Mouse (Mus musculus): ENCODE data around the gene Glt8d1. TPM values are rescaled to one million over a fixed set of nuclear protein-coding genes. Genes with fewer than 3 reads are reported as not detected.
A peak's percentile ranks its signal among the peaks of the same experiment; 100 is the strongest.

Glt8d1 gene
- polyA plus RNA-seq, 1 experiment from 2014 or later = 68.8 TPM

GRCm38 (mm10) chr14:31004527-31004926 is 3.3 kb downstream of the Glt8d1 start:
- Histone ChIP-seq H3K4me1 (ENCODE audit: insufficient read depth, low read length) (peaks cover 16% of the 10 kb centered on the region; the same call in 1 of the 2 replicates), H3K9ac (replicated peaks; ENCODE audit: low read length) (no peak overlapping the region), H3K4me3 (ENCODE audit: low read length) (no peak overlapping the region), H3K27me3 (ENCODE audit: insufficient read depth, low read length) (no peaks in the 10 kb centered on the region), H3K9me3 (ENCODE audit: low read length) (no peaks in the 10 kb centered on the region), H3K4me2 (replicated peaks; ENCODE audit: low read depth, low read length) (no peak overlapping the region), H3K36me3 (ENCODE audit: insufficient read depth, low read length) (peaks cover 15% of the 10 kb centered on the region), H3K27ac (ENCODE audit: low read length) (no peak overlapping the region)
- 84% methylated on average over 2 of the region's 2 CpGs for WGBS
- no peak for ATAC-seq (ENCODE audit: low FRiP score, low TSS enrichment)

DNA sequence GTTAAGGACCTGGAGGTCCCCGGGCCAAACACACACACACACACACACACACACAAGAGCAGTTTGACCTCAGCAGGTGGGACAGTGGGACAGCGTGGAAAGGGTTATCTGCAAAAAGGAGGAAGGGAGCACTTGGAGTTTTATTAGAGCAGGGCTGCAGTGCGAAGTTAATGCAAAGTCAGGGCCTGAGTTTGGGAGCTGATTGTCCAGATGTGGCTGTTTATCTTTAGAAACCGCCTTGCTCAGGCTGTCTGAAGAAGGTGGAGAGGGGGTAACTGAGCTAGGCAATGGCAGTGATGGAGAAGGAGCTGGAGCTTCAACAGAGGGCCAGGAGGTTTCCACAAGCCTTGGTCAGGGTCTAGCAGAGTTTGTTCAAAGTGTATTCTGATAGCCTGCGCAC is 5.6 kb downstream of the Glt8d1 start:
- Histone ChIP-seq H3K9ac (replicated peaks; ENCODE audit: low read length) (no peak overlapping the region), H3K4me3 (ENCODE audit: low read length) (no peak overlapping the region), H3K36me3 (ENCODE audit: insufficient read depth, low read length) (peaks cover 36% of the 10 kb centered on the region), H3K4me2 (replicated peaks; ENCODE audit: low read depth, low read length) (no peak overlapping the region), H3K27ac (ENCODE audit: low read length) (no peak overlapping the region), H3K4me1 (ENCODE audit: insufficient read depth, low read length) (peaks cover 9% of the 10 kb centered on the region; the same call in 1 of the 2 replicates), H3K9me3 (ENCODE audit: low read length) (no peaks in the 10 kb centered on the region), H3K27me3 (ENCODE audit: insufficient read depth, low read length) (no peaks in the 10 kb centered on the region)
- 88% methylated on average over 5 of the region's 5 CpGs for WGBS
- ATAC-seq (ENCODE audit: low FRiP score, low TSS enrichment) = no peak

GRCm38 (mm10) chr14:31011588-31011987 is 10.4 kb downstream of the Glt8d1 start:
- Histone ChIP-seq H3K9ac (replicated peaks; ENCODE audit: low read length) (no peak overlapping the region), H3K4me1 (ENCODE audit: insufficient read depth, low read length) (no peaks in the 10 kb centered on the region), H3K27ac (ENCODE audit: low read length) (no peak overlapping the region), H3K27me3 (ENCODE audit: insufficient read depth, low read length) (no peaks in the 10 kb centered on the region), H3K4me2 (replicated peaks; ENCODE audit: low read depth, low read length) (no peak overlapping the region), H3K9me3 (ENCODE audit: low read length) (no peaks in the 10 kb centered on the region), H3K4me3 (ENCODE audit: low read length) (no peak overlapping the region), H3K36me3 (ENCODE audit: insufficient read depth, low read length) (peaks cover 80% of the 10 kb centered on the region)
- 93% methylated on average over 3 of the region's 3 CpGs for WGBS
- ATAC-seq (ENCODE audit: low FRiP score, low TSS enrichment) = no peak

DNA sequence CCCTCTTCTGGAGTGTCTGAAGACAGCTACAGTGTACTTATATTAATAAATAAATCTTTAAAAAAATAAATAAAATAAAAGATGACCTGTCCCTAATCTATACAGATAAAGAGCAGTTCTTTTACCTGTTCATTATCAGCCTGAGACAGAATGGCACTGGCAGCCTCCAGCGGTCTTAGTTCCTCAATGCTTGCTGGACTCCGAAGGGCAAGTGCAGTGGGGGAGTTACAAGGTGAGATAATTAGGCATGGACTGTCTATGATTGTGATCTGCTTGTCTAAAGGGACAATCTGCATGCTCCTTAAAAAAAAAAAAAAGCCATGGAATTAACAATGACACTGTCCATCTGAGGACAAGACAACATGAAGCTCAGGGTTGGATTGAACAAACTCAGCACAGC is 12.7 kb downstream of the Glt8d1 start:
- Histone ChIP-seq H3K4me2 (replicated peaks; ENCODE audit: low read depth, low read length) (no peak overlapping the region), H3K9me3 (ENCODE audit: low read length) (no peaks in the 10 kb centered on the region), H3K9ac (replicated peaks; ENCODE audit: low read length) (no peak overlapping the region), H3K4me1 (ENCODE audit: insufficient read depth, low read length) (peaks cover 12% of the 10 kb centered on the region), H3K27me3 (ENCODE audit: insufficient read depth, low read length) (no peaks in the 10 kb centered on the region), H3K36me3 (ENCODE audit: insufficient read depth, low read length) (peaks cover 76% of the 10 kb centered on the region), H3K4me3 (ENCODE audit: low read length) (no peak overlapping the region), H3K27ac (ENCODE audit: low read length) (no peak overlapping the region)
- ATAC-seq (ENCODE audit: low FRiP score, low TSS enrichment) = no peak
- WGBS = 89% methylated on average over 2 of the region's 2 CpGs

DNA sequence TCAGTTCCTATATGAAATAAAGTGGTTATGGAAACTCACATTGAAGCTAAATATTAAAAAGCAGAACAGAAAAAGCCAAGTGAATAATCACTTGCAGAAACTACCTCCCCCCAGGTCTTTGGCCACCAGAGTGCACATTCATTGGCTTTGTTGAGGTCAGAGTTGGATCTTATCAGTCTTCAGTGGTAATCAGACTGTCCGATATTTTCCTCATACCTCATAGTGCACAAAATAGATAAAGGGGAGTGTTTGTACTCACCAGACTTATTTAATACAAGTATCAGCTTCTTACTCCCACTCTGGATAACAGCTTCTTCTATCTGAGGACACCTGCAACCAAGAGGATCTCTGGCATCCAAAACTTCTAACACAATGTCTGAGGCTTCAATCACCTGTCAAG is 14.9 kb downstream of the Glt8d1 start:
- no peak for ATAC-seq (ENCODE audit: low FRiP score, low TSS enrichment)
- H3K27me3 ChIP-seq (ENCODE audit: insufficient read depth, low read length) = no peaks in the 10 kb centered on the region
- no peak overlapping the region for H3K9ac ChIP-seq (replicated peaks; ENCODE audit: low read length)
- H3K36me3 ChIP-seq (ENCODE audit: insufficient read depth, low read length) = peaks cover 61% of the 10 kb centered on the region
- no peak overlapping the region for H3K4me3 ChIP-seq (ENCODE audit: low read length)
- H3K4me1 ChIP-seq (ENCODE audit: insufficient read depth, low read length) = peaks cover 19% of the 10 kb centered on the region
- H3K9me3 ChIP-seq (ENCODE audit: low read length) = no peaks in the 10 kb centered on the region
- 89% methylated on average over 1 of the region's 1 CpGs for WGBS
- no peak overlapping the region for H3K27ac ChIP-seq (ENCODE audit: low read length)
- H3K4me2 ChIP-seq (replicated peaks; ENCODE audit: low read depth, low read length) = no peak overlapping the region

DNA sequence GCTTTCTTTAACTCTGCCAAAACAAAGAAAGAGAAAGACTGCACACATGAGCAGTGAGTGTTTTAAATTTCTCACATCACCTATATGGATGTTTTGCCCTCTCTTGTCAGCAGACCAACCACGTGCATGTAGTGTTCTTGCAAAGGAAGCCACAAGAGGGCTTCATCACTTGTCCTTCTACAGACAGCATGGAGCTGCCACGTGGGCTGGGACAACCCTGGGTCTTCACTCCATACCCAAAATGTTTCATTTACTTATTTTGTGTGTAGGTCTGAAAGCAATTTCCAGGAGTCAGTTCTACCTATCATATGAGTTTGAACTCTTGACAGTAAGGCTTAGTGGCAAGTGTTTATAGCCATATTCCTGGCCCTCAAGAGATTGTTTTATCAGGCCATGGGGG is 16.7 kb downstream of the Glt8d1 start:
- peak overlapping the region; percentile 84 for H3K4me2 ChIP-seq (replicated peaks; ENCODE audit: low read depth, low read length)
- 2% methylated on average over 2 of the region's 2 CpGs for WGBS
- peak overlapping the region; percentile 96 for H3K9ac ChIP-seq (replicated peaks; ENCODE audit: low read length)
- H3K27me3 ChIP-seq (ENCODE audit: insufficient read depth, low read length) = no peaks in the 10 kb centered on the region
- peaks cover 19% of the 10 kb centered on the region for H3K4me1 ChIP-seq (ENCODE audit: insufficient read depth, low read length)
- H3K9me3 ChIP-seq (ENCODE audit: low read length) = no peaks in the 10 kb centered on the region
- no peak for ATAC-seq (ENCODE audit: low FRiP score, low TSS enrichment)
- H3K36me3 ChIP-seq (ENCODE audit: insufficient read depth, low read length) = peaks cover 47% of the 10 kb centered on the region
- peak overlapping the region; percentile 91 for H3K4me3 ChIP-seq (ENCODE audit: low read length)
- 0 out of 2 replicates have a peak overlapping the region, but pooled peaks have one; percentile 99 for H3K27ac ChIP-seq (ENCODE audit: low read length)

DNA sequence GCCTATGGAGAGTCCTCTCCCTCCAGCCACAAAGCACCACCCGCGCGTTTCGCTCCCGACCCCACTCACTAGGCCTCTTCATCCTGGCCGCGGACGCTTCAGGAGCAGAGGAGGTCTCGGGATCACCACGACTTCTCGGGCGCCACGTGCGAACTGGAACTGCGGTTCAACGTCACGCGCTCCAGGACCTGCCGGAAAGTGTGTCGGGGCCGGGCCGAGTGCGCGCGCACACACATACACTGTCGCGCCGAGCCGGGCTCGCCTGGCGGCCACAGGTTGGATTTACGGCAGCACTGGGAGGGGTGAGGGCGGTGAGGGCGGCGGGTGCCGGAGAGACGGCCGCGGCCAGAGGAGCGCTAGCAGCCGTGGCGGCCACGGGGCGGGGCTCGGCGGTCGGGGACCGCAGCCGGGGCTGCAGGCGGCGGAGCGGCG is 17.7 kb downstream of the Glt8d1 start, which contains the start of the genes Pbrm1 and Gnl3:
Gene Pbrm1, plus strand, starts transcription at position 279 of the 432 bp plus-strand sequence.
Gene Gnl3, minus strand, starts transcription at position 293 of the 432 bp plus-strand sequence.
- Histone ChIP-seq H3K27ac (ENCODE audit: low read length) (peak within 1 kb of the TSS; percentile 99), H3K9ac (replicated peaks; ENCODE audit: low read length) (peak within 1 kb of the TSS; percentile 96), H3K9me3 (ENCODE audit: low read length) (no peaks in the 10 kb centered on the region), H3K27me3 (ENCODE audit: insufficient read depth, low read length) (no peaks in the 10 kb centered on the region), H3K36me3 (ENCODE audit: insufficient read depth, low read length) (peaks cover 37% of the 10 kb centered on the region), H3K4me2 (replicated peaks; ENCODE audit: low read depth, low read length) (peak within 1 kb of the TSS; percentile 84), H3K4me3 (ENCODE audit: low read length) (peak within 1 kb of the TSS; percentile 91), H3K4me1 (ENCODE audit: insufficient read depth, low read length) (peaks cover 19% of the 10 kb centered on the region)
- ATAC-seq (ENCODE audit: low FRiP score, low TSS enrichment) = peak; percentile 93
- WGBS = under 1% methylated on average over 35 of the region's 53 CpGs

GRCm38 (mm10) chr14:31019331-31020205 is 18.4 kb downstream of the Glt8d1 start:
- H3K36me3 ChIP-seq (ENCODE audit: insufficient read depth, low read length) = peaks cover 30% of the 10 kb centered on the region
- WGBS = 4% methylated on average over 33 of the region's 56 CpGs
- peak overlapping the region; percentile 99 for H3K27ac ChIP-seq (ENCODE audit: low read length)

DNA sequence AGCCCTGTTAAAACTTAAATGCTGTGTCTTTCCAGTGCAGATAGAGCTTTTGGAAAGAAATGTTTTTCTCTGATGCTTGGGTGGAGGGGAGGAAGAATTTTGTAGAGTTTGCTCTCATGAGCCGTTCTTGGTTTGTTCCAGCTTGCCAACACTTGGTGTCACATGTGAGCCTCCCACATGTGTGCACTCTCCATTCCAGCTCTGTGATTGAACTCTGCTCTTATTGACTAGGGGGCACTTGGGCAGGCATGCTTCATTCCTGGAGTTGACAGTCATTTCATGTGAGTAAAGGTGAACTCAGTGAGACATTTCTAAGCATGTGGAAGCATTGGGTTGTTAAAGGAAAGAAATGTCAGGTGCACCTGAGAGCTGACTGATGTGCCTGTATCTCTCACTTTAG is 21.4 kb downstream of the Glt8d1 start:
- Histone ChIP-seq H3K27me3 (ENCODE audit: insufficient read depth, low read length) (no peaks in the 10 kb centered on the region), H3K4me3 (ENCODE audit: low read length) (no peak overlapping the region), H3K9ac (replicated peaks; ENCODE audit: low read length) (no peak overlapping the region), H3K36me3 (ENCODE audit: insufficient read depth, low read length) (peaks cover 28% of the 10 kb centered on the region), H3K9me3 (ENCODE audit: low read length) (no peaks in the 10 kb centered on the region), H3K4me2 (replicated peaks; ENCODE audit: low read depth, low read length) (no peak overlapping the region), H3K4me1 (ENCODE audit: insufficient read depth, low read length) (peaks cover 13% of the 10 kb centered on the region), H3K27ac (ENCODE audit: low read length) (no peak overlapping the region)
- 26% methylated on average over 1 of the region's 1 CpGs for WGBS
- ATAC-seq (ENCODE audit: low FRiP score, low TSS enrichment) = no peak

More at GRCm38 (mm10) chr14:31019331-31020205, 18.4 kb downstream of the Glt8d1 start:
- H3K4me3 ChIP-seq (ENCODE audit: low read length) = peak overlapping the region; percentile 91
- ATAC-seq (ENCODE audit: low FRiP score, low TSS enrichment) = peak; percentile 96
- no peaks in the 10 kb centered on the region for H3K27me3 ChIP-seq (ENCODE audit: insufficient read depth, low read length)
- peaks cover 19% of the 10 kb centered on the region for H3K4me1 ChIP-seq (ENCODE audit: insufficient read depth, low read length)
- peak overlapping the region; percentile 63 for H3K4me2 ChIP-seq (replicated peaks; ENCODE audit: low read depth, low read length)
- no peaks in the 10 kb centered on the region for H3K9me3 ChIP-seq (ENCODE audit: low read length)
- peak overlapping the region; percentile 96 for H3K9ac ChIP-seq (replicated peaks; ENCODE audit: low read length)

- Histone ChIP-seq H3K27me3 (ENCODE audit: insufficient read depth, low read length) (no peaks in the 10 kb centered on the region), H3K27ac (ENCODE audit: low read length) (no peak overlapping the region), H3K4me1 (ENCODE audit: insufficient read depth, low read length) (no peaks in the 10 kb centered on the region), H3K36me3 (ENCODE audit: insufficient read depth, low read length) (peaks cover 48% of the 10 kb centered on the region), H3K4me3 (ENCODE audit: low read length) (no peak overlapping the region), H3K4me2 (replicated peaks; ENCODE audit: low read depth, low read length) (no peak overlapping the region), H3K9ac (replicated peaks; ENCODE audit: low read length) (no peak overlapping the region), H3K9me3 (ENCODE audit: low read length) (no peaks in the 10 kb centered on the region)
- no peak for ATAC-seq (ENCODE audit: low FRiP score, low TSS enrichment)
- WGBS = 84% methylated on average over 3 of the region's 3 CpGs
Measured at GRCm38 (mm10) chr14:31025785-31026184, 24.6 kb downstream of the Glt8d1 start.
